In genomic region chr1:45864564-45865014, GRCm38 (mm10) we compare ENCODE assay signal across 10 mouse cellular contexts. TPM values are rescaled to one million over a fixed set of nuclear protein-coding genes. Genes with fewer than 3 reads are reported as not detected.
A peak's percentile ranks its signal among the peaks of the same experiment; 100 is the strongest.
DNase-seq lines count a peak whose midpoint lies in the region; ATAC-seq and TF ChIP-seq lines count a peak whose summit lies in the region.
"Had no signal": no experiment of that assay in that cellular context is flagged by ENCODE, and none has a peak within 500 bp of the region (broad histone marks: within the 10 kb centered on the region; RNA-seq: fewer than 3 reads in every experiment).

No protein-coding gene starts in this region.

- no peak overlapping the region for H3K4me3 ChIP-seq in heart, embryonic 11.5 days (ENCODE audit: low read depth, low read length)
- H3K4me3 ChIP-seq in heart, adult 2 months: no peak overlapping the region
- no peak overlapping the region for H3K4me3 ChIP-seq in kidney, embryonic 16.5 days (ENCODE audit: low read length)
- H3K4me3 ChIP-seq in myocyte: no peak overlapping the region
- H3K4me3 ChIP-seq: hindbrain, embryonic 12.5 days had no signal

- H3K36me3 ChIP-seq in heart, embryonic 11.5 days (ENCODE audit: control insufficient read depth, insufficient read depth, low read length): no peaks in the 10 kb centered on the region
- H3K36me3 ChIP-seq in heart, adult 2 months (ENCODE audit: control insufficient read depth, insufficient read depth, low read length): peaks cover 13% of the 10 kb centered on the region
- H3K36me3 ChIP-seq in kidney, embryonic 16.5 days (ENCODE audit: insufficient read depth, low read length): no peaks in the 10 kb centered on the region
- no peaks in the 10 kb centered on the region for H3K36me3 ChIP-seq in myocyte (ENCODE audit: control insufficient read depth, insufficient read depth)
- H3K36me3 ChIP-seq: hindbrain, embryonic 12.5 days had no signal

- intact Hi-C loops in heart, adult 2 months (cut with DNase I): no loop called here
- intact Hi-C loops in left cerebral cortex, postnatal 4 days (cut with DNase I): no loop called here

- no peaks in the 10 kb centered on the region for H3K27me3 ChIP-seq in heart, embryonic 11.5 days (ENCODE audit: control insufficient read depth, insufficient read depth, low read length)
- H3K27me3 ChIP-seq in heart, adult 2 months (ENCODE audit: control insufficient read depth, insufficient read depth, low read length): no peaks in the 10 kb centered on the region
- no peaks in the 10 kb centered on the region for H3K27me3 ChIP-seq in kidney, embryonic 16.5 days (ENCODE audit: insufficient read depth, low read length)
- H3K27me3 ChIP-seq in myocyte (ENCODE audit: control insufficient read depth, insufficient read depth, insufficient read length): no peaks in the 10 kb centered on the region
- H3K27me3 ChIP-seq: hindbrain, embryonic 12.5 days had no signal

- H3K79me2 ChIP-seq in heart, adult 2 months (replicated peaks; ENCODE audit: control insufficient read depth, insufficient read depth, low read length): no peaks in the 10 kb centered on the region
- no peaks in the 10 kb centered on the region for H3K79me2 ChIP-seq in myocyte (ENCODE audit: control insufficient read depth, insufficient read depth)

- peak; percentile 97 for DNase-seq in heart, adult 11 months
- peak; percentile 37 to 48 for DNase-seq in heart, adult 2 months
- no peak for DNase-seq in left cerebral cortex, postnatal 4 days
- no peak for DNase-seq in left cerebral cortex, adult 9 months (ENCODE audit: low spot score in 2 of 2)

- H3K9ac ChIP-seq in heart, embryonic 11.5 days (ENCODE audit: low read depth, low read length): no peak overlapping the region
- no peak overlapping the region for H3K9ac ChIP-seq in heart, adult 2 months (ENCODE audit: low read depth, low read length)
- no peak overlapping the region for H3K9ac ChIP-seq in kidney, embryonic 16.5 days (replicated peaks; ENCODE audit: low read length)
- H3K9ac ChIP-seq: hindbrain, embryonic 12.5 days had no signal

- peak; percentile 55; the same call in 1 of the 2 replicates for TF ChIP-seq EP300 in heart, adult 2 months (IDR thresholded peaks at IDR 0.05; ENCODE audit: insufficient read depth, low read depth, low read length)

- TF ChIP-seq POLR2A in heart, adult 2 months (IDR thresholded peaks at IDR 0.05; ENCODE audit: insufficient read depth, low read depth, low read length): no peak
- TF ChIP-seq POLR2A in myocyte (IDR thresholded peaks at IDR 0.05; ENCODE audit: insufficient read length, low read depth): no peak

- no peak overlapping the region for H3ac ChIP-seq in myocyte (ENCODE audit: control insufficient read depth, insufficient read length)

- 0 out of 2 replicates have a peak, but pooled peaks cover 3% of the 10 kb centered on the region for H3K9me3 ChIP-seq in heart, embryonic 11.5 days (replicated peaks; ENCODE audit: control insufficient read depth, low read length)
- H3K9me3 ChIP-seq in kidney, embryonic 16.5 days (ENCODE audit: low read length): no peaks in the 10 kb centered on the region
- H3K9me3 ChIP-seq: hindbrain, embryonic 12.5 days had no signal

- no peak overlapping the region for H3K4me2 ChIP-seq in heart, embryonic 11.5 days
- H3K4me2 ChIP-seq in kidney, embryonic 16.5 days (replicated peaks; ENCODE audit: low read depth, low read length): no peak overlapping the region
- peak overlapping the region; percentile 35 for H3K4me2 ChIP-seq in myocyte (ENCODE audit: low read depth)
- H3K4me2 ChIP-seq: hindbrain, embryonic 12.5 days had no signal

- peaks cover 14% of the 10 kb centered on the region; the same call in 1 of the 2 replicates for H3K4me1 ChIP-seq in heart, embryonic 11.5 days (ENCODE audit: control insufficient read depth, insufficient read depth, low read length)
- peaks cover 17% of the 10 kb centered on the region for H3K4me1 ChIP-seq in heart, adult 2 months (ENCODE audit: control insufficient read depth, insufficient read depth, low read length)
- H3K4me1 ChIP-seq in kidney, embryonic 16.5 days (ENCODE audit: insufficient read depth, low read length): peaks cover 49% of the 10 kb centered on the region
- H3K4me1 ChIP-seq: hindbrain, embryonic 12.5 days had no signal

- TF ChIP-seq CTCF in heart, adult 2 months (IDR thresholded peaks at IDR 0.05): no peak

- ATAC-seq in heart, embryonic 11.5 days (replicated peaks; ENCODE audit: insufficient number of reproducible peaks, low FRiP score, low TSS enrichment): no peak
- ATAC-seq in kidney, embryonic 16.5 days (ENCODE audit: low FRiP score, low TSS enrichment): peak; percentile 73
- no peak for ATAC-seq in megakaryocyte-erythroid progenitor cell, adult 5-6 weeks (replicated peaks; ENCODE audit: low FRiP score, low TSS enrichment, poor library complexity, severe bottlenecking)

- no peak overlapping the region for H3K27ac ChIP-seq in heart, embryonic 11.5 days (ENCODE audit: low read depth, low read length)
- H3K27ac ChIP-seq in heart, adult 2 months: peak overlapping the region; percentile 63
- H3K27ac ChIP-seq in kidney, embryonic 16.5 days (ENCODE audit: low read length): peak overlapping the region; percentile 79
- H3K27ac ChIP-seq: hindbrain, embryonic 12.5 days had no signal

- WGBS in heart, embryonic 11.5 days (ENCODE audit: insufficient replicate concordance): 48% methylated on average over 4 of the region's 4 CpGs
- 24% methylated on average over 4 of the region's 4 CpGs for WGBS in heart, adult 2 months
- WGBS in kidney, embryonic 16.5 days: 44% methylated on average over 4 of the region's 4 CpGs

TF ChIP-seq in myocyte, 11 proteins besides CTCF, POLR2A, EP300 and RAD21:
- TF ChIP-seq CEBPB (IDR thresholded peaks at IDR 0.05; ENCODE audit: insufficient read depth, poor library complexity, severe bottlenecking): no peak
- TF ChIP-seq REST (IDR thresholded peaks at IDR 0.05; ENCODE audit: insufficient read depth, insufficient read length): no peak
- no peak for TF ChIP-seq E2F4 (IDR thresholded peaks at IDR 0.05; ENCODE audit: insufficient read depth)
- peak in 1 of 3 experiments; percentile 69 for TF ChIP-seq MYOG (IDR thresholded peaks at IDR 0.05; ENCODE audit: control insufficient read depth in 1 of 3, insufficient read depth in 1 of 3, insufficient read length in 2 of 3, low read depth in 2 of 3)
- no peak for TF ChIP-seq MAX (IDR thresholded peaks at IDR 0.05; ENCODE audit: low read depth)
- TF ChIP-seq SRF (IDR thresholded peaks at IDR 0.05; ENCODE audit: control insufficient read depth, insufficient read length, low read depth): no peak
- TF ChIP-seq MYOD1 (IDR thresholded peaks at IDR 0.05; ENCODE audit: control insufficient read depth in 1 of 3, insufficient read length in 2 of 3, low read depth in 2 of 3): no peak
- TF ChIP-seq POLR2AphosphoS2 (IDR thresholded peaks at IDR 0.05; ENCODE audit: insufficient read length, low read depth): no peak
TF ChIP-seq in myocyte: peak in this region for 1.

RNA-seq across cellular contexts. Expression of gene Gm5269, which starts 25.5 kb away (rescaled TPM):
- polyA plus RNA-seq in heart, embryonic 11.5 days (2014; fragmentation: Nextera tagmentation; extraction: Ambion mirVana): not detected in 2 replicates
- not detected for total RNA-seq in heart, adult 2 months (2021)
- not detected in 2 replicates for polyA plus RNA-seq in heart, adult 2 months (2012; rRNA removed)
- polyA plus RNA-seq in kidney, embryonic 16.5 days (2015; fragmentation: Nextera tagmentation; extraction: Ambion mirVana): not detected in 2 replicates
- not detected for polyA plus RNA-seq in myocyte (2012; fragmentation: generic; extraction: Trizol)
- total RNA-seq in left cerebral cortex, postnatal 4 days (2021): not detected
- total RNA-seq in megakaryocyte-erythroid progenitor cell, adult 5-6 weeks (2014; fragmentation: Nextera tagmentation): not detected in 2 replicates
- not detected in 2 replicates for total RNA-seq in megakaryocyte-erythroid progenitor cell, adult 5-6 weeks (2017)
- polyA plus RNA-seq: hindbrain, embryonic 12.5 days; small intestine, adult 2 months had no signal

Comparison
In these comparisons a context has a peak if more than half of its experiments do, and no peak if none do; other contexts are left out.
1. DNase-seq: peak in heart, adult 11 months (single experiment) and heart, adult 2 months (2 of 2); none in left cerebral cortex, postnatal 4 days (single experiment) and left cerebral cortex, adult 9 months (0 of 2).